Mouse (Mus musculus) lung, postnatal 0 days (tissue): ENCODE measurements around the gene Pde4d. TPM values are rescaled to one million over a fixed set of nuclear protein-coding genes. Genes with fewer than 3 reads are reported as not detected.

Experiments
- ATAC-seq: fragments of 200-750 bp; cut with Nextera tagmentation; 2 replicates; pipeline ENCODE4 v1.8.0; 2017; ENCODE audit warnings: moderate library complexity
- DNase-seq: peaks from one replicate; pipeline ENCODE4 v3.0.0-alpha.2; 2016; ENCODE audit warnings: low spot score
- H3K27ac ChIP-seq: fragments of 300-500 bp; sonication (generic); 2 replicates; pipeline ENCODE4 v1.5.1; 2014; ENCODE audit warnings: antibody characterized with exemption, mild to moderate bottlenecking, low read length, mixed read lengths
- H3K27me3 ChIP-seq: fragments of 300-500 bp; sonication (generic); replicated peaks from 2 replicates; pipeline ENCODE4 v1.6.1; 2014; ENCODE audit warnings: low read length, mixed read lengths; ENCODE audit not compliant: insufficient read depth
- H3K36me3 ChIP-seq: fragments of 300-500 bp; sonication (generic); 2 replicates; pipeline ENCODE4 v1.6.1; 2014; ENCODE audit warnings: low read length, mixed read lengths; ENCODE audit not compliant: insufficient read depth
- H3K4me1 ChIP-seq: fragments of 300-500 bp; sonication (generic); 2 replicates; pipeline ENCODE4 v1.6.1; 2014; ENCODE audit warnings: antibody characterized with exemption, low read depth, low read length, mixed read lengths; ENCODE audit not compliant: insufficient read depth
- H3K4me2 ChIP-seq: fragments of 300-500 bp; sonication (generic); replicated peaks from 2 replicates; pipeline ENCODE4 v1.6.1; 2014; ENCODE audit warnings: low read depth, mild to moderate bottlenecking, low read length, moderate library complexity, mixed read lengths
- H3K4me3 ChIP-seq: fragments of 300-500 bp; sonication (generic); 2 replicates; pipeline ENCODE4 v1.5.1; 2014; ENCODE audit warnings: low read depth, low read length
- H3K9ac ChIP-seq: fragments of 300-500 bp; sonication (generic); replicated peaks from 2 replicates; pipeline ENCODE4 v1.6.1; 2014; ENCODE audit warnings: low read depth, mild to moderate bottlenecking
- H3K9me3 ChIP-seq: fragments of 300-500 bp; sonication (generic); 2 replicates; pipeline ENCODE4 v1.6.1; 2016; ENCODE audit warnings: low read length, mixed read lengths
- CTCF ChIP-seq: IDR thresholded peaks from 2 replicates; pipeline ENCODE4 v1.5.1; 2016; ENCODE audit warnings: antibody characterized with exemption, mild to moderate bottlenecking
- EP300 ChIP-seq: IDR thresholded peaks from 2 replicates; pipeline ENCODE4 v1.6.1; 2016; ENCODE audit warnings: antibody characterized with exemption, mild to moderate bottlenecking, control low read depth
- WGBS: fragments of 180-500 bp; shearing (Covaris S2); extraction: QIAGEN DNeasy Blood & Tissue Kit; methylation state at CpG from one replicate; pipeline ENCODE4 v1.1.7; 2014; 5-methylcytosine and 5-hydroxymethylcytosine counted together
- polyA plus RNA-seq: library from polyadenylated mRNA; unstranded; fragments of >200 nt; fragmentation: Nextera tagmentation; extraction: Ambion mirVana; gene quantifications from 2 replicates; pipeline ENCODE4 v1.2.1, GENCODE M21; 2015

Pde4d gene
- polyA plus RNA-seq, 1 experiment from 2014 or later = 19.7 TPM

DNA sequence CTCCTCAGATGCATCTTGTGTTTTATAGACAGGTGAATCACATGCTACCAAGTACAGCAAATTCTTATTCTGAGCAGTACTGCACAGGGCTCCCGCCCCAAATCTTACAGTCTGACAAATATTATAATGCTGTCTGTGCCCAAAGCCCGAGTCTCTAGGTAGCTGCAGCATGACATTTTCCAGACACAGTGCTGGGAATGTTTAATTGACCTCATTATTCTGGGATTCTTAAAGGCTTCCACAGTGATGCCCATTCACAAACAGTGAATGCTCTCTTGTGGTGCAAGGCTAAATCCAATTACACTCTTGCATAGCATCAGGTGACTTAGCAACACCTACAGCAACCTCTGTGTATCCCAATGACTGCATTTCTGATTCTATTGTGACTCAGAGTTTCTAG is 549.0 kb downstream of the Pde4d start:
- TF ChIP-seq CTCF (no peak), EP300 (no peak)
- Histone ChIP-seq H3K27me3 (no peaks in the 10 kb centered on the region), H3K9me3 (no peaks in the 10 kb centered on the region), H3K4me1 (no peaks in the 10 kb centered on the region), H3K4me3 (no peak overlapping the region), H3K27ac (no peak overlapping the region), H3K36me3 (no peaks in the 10 kb centered on the region), H3K9ac (no peak overlapping the region), H3K4me2 (no peak overlapping the region)
- 81% methylated on average over 2 of the region's 2 CpGs for WGBS
- ATAC-seq = no peak
- DNase-seq = no peak

DNA sequence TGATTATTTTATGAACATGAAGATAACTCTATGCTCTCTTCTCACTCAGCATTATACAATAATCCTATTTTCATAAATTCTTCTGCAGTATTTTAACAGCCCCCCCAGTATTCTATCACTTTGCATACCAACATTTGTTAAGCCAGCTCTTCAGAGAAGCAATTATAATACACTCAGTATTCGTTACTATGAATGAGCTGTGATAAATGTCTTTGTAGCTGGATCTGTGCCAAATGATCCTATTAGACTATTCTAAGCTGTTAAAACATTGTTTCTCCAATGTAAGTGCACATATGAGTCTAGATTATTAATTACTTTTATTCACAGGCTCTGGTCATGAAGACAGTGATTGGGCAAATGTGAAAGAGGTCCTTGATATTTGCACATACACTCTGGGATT is 575.0 kb downstream of the Pde4d start:
- ATAC-seq = no peak

DNA sequence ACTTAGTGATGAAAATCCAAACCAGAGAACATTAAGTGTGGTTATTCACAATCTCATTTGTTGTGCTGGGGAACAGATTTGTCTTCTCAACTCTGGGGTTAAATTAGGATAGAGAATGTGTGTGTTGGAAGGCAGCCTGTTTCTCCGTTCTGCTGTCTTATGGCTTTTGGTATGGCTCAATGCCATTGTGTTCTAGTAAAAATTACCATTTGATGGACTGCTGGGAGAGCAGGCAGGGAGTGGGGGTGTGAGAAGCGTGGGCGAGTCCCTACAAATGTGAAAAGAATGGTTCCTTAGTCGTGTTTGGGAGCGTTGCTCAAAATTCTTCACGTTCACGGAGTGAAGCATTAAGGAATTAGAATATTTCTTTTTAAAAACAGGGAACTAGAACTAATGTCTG is 597.4 kb downstream of the Pde4d start:
- Histone ChIP-seq H3K9me3 (no peaks in the 10 kb centered on the region), H3K27ac (no peak overlapping the region), H3K4me1 (no peaks in the 10 kb centered on the region), H3K9ac (no peak overlapping the region), H3K4me2 (no peak overlapping the region), H3K36me3 (no peaks in the 10 kb centered on the region), H3K4me3 (no peak overlapping the region), H3K27me3 (no peaks in the 10 kb centered on the region)
- DNase-seq (peak; percentile 16), ATAC-seq (no peak)
- WGBS = 61% methylated on average over 7 of the region's 7 CpGs
- TF ChIP-seq EP300 (no peak), CTCF (no peak)

More for the DNA sequence above, 575.0 kb downstream of the Pde4d start:
- no peak overlapping the region for H3K9ac ChIP-seq
- H3K4me3 ChIP-seq = no peak overlapping the region
- H3K27me3 ChIP-seq = no peaks in the 10 kb centered on the region
- no peak overlapping the region for H3K27ac ChIP-seq
- no peak overlapping the region for H3K4me2 ChIP-seq
- no peak for TF ChIP-seq EP300
- TF ChIP-seq CTCF = no peak
- no peaks in the 10 kb centered on the region for H3K9me3 ChIP-seq
- no peaks in the 10 kb centered on the region for H3K36me3 ChIP-seq
- WGBS = 27% methylated on average over 1 of the region's 1 CpGs
- H3K4me1 ChIP-seq = no peaks in the 10 kb centered on the region
- DNase-seq = no peak

DNA sequence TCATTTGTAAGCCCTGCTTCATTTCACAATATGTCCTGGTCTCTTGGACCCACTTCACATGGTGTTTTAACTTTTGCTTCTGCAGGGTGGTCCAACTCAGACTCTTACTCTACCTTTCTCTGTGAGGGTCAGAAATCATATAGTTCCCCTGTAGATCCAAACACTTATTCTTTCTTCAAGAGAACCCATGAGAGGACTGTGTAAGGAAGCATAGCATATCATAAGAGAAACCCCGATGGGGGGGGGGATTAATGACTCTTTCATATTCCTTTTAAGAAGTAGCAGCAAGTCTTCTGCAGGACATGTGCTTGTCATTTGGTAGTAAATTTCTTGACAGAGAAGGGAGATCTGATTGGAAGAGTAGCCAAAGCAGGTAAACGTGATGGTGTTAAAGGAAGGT is 603.1 kb downstream of the Pde4d start:
- WGBS = 73% methylated on average over 2 of the region's 2 CpGs
- Histone ChIP-seq H3K27ac (no peak overlapping the region), H3K9ac (no peak overlapping the region), H3K27me3 (no peaks in the 10 kb centered on the region), H3K4me2 (no peak overlapping the region), H3K4me1 (no peaks in the 10 kb centered on the region), H3K36me3 (no peaks in the 10 kb centered on the region), H3K9me3 (no peaks in the 10 kb centered on the region), H3K4me3 (no peak overlapping the region)
- DNase-seq = no peak
- no peak for TF ChIP-seq EP300
- no peak for TF ChIP-seq CTCF
- ATAC-seq = no peak

DNA sequence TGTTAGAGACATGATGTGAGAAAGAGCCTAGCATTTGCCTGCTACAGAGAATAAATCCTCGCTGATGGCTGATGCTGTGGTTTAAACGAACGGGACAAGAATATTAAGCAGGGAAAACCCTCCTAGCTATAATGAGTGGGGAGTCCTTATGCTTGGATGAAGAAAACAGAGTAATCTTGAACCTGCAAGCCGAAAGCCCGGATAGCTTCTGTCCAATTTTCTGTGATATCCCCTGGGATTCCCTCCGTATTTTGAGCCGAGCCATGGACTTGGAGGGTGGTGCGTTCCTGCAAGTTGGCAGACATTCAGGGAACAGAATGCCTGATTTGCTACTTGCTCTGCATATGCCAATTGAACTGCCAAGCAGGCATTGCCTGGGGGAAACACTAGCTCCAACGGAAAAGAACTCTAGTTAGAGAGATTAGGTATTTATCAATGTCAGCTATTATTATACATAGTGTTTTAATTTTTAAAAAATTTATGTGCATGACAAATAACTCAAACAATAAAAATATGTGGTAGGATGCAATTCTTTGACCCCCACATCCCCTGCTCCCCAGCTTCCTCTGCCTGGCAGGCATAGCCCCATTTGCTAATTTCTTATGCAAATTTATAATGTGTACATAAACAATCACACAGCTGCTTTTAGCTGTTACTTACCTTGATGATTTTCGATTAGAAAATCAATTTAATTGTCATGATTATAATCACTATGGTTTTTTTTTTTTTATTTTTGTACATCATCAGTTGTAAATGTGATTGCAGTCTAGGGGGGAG is 603.7 kb downstream of the Pde4d start:
- DNase-seq (no peak), ATAC-seq (no peak)
- no peak overlapping the region for H3K4me3 ChIP-seq
- TF ChIP-seq CTCF = no peak
- no peak for TF ChIP-seq EP300
- no peaks in the 10 kb centered on the region for H3K36me3 ChIP-seq
- no peaks in the 10 kb centered on the region for H3K4me1 ChIP-seq
- no peak overlapping the region for H3K9ac ChIP-seq
- no peaks in the 10 kb centered on the region for H3K27me3 ChIP-seq
- no peaks in the 10 kb centered on the region for H3K9me3 ChIP-seq
- no peak overlapping the region for H3K27ac ChIP-seq
- 68% methylated on average over 10 of the region's 10 CpGs for WGBS
- H3K4me2 ChIP-seq = no peak overlapping the region

DNA sequence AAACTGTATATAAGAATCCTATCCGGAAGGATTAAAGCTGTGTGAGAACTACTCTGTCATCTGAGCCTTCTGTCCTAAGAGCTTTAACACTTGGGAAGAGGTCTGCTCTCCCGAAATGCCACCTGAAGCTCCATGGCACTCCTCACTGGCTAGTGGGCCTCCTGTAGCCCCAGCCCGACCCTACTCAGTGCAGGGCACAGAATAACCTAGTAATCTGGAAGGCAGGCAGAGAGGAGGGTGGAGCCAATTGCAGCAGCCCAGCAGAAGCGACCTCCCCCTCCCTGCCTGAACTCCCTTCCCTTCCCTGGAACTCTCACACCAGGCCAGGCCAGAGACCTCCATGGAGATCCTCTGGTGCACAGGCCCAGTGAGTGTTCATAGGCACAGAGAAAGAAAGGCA is 608.3 kb downstream of the Pde4d start:
- H3K9ac ChIP-seq = no peak overlapping the region
- ATAC-seq (no peak), DNase-seq (no peak)
- no peaks in the 10 kb centered on the region for H3K36me3 ChIP-seq
- H3K27me3 ChIP-seq = no peaks in the 10 kb centered on the region
- no peak overlapping the region for H3K4me3 ChIP-seq
- no peaks in the 10 kb centered on the region for H3K4me1 ChIP-seq
- no peaks in the 10 kb centered on the region for H3K9me3 ChIP-seq
- H3K4me2 ChIP-seq = no peak overlapping the region
- no peak overlapping the region for H3K27ac ChIP-seq
- 25% methylated on average over 4 of the region's 4 CpGs for WGBS
- TF ChIP-seq EP300 (no peak), CTCF (no peak)
